Mouse (Mus musculus): Measurements from ENCODE around the gene Stoml2.

The Stoml2 gene

DNA sequence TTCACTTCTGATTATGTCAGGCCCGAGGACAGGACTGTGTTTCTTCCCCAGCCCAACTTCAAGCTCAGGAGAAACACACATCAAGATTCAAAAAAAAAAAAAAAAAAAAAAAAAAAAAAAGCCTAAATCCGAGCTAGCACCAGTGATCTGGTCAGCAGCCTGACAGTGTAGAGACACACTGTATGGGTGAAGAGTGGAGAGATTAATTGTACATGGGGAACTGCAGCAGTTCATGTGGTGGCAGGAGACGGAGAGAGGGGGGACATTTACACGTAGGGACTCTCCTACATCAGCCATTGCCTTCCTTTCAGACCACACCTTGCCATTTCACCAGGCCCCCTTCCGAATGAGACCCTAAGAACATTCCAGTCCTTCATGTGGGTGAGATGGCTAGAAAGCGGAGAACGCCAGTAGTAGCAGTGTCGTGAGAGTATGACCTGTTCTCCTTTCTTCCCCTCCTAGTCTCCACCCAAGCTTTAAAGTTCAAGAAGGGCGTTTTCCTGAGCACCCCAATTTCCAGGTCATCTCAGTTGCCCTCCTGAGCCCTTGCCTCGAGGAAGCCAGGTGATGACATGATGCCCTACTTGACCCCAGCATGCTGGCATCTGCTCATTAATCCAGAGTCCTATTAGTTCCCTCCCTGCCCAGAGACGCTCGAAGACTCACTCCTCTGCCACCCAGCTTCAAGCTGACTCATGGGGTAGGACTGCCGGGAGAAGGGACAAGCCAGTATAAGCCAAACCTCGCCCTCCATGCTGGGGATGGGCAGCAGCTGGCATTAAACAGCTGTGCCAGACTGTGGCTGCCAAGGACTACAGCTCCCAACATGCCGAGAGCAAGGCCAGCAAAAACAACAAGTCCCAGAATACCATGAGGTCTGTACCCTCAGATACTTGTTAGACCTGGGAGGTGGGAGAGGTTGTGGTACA is 7.3 kb upstream of the Stoml2 start:
- DNase-seq (ENCODE audit: low spot score): no peak

DNA sequence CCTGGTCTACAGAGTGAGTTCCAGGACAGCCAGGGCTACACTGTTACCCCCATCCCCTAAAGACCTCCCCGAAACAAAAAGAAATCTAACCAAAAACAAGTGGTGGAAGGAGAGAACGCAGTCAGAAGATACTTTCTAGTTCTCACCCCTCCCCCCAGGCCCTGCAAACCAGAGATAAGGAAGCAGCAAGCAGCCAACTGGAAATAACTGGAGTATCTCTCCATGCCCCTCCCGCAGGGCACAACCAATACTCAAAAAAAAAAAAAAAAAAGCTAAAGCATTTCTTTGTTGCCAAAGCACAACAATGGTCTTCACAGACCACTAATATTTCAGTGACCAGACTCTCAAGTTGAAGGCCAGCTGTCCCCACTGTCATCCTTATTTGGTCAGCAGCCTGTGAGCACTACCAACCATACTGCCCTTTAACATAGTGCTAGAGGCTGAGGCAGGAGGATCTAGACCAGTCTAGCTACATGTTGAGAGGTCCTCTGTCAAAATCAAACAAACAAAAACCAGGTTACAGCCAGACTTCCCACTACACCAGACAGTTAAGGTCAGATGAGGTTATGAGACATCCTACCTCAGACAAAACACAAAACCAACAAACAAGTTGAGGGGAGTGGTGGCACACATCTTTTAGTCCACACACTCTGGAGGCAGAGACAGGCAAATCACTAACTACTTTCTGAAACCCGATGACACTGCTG is 6.5 kb upstream of the Stoml2 start:
- no peak for DNase-seq (ENCODE audit: low spot score)

- DNase-seq (ENCODE audit: low spot score): no peak
Measured at GRCm38 (mm10) chr4:43036356-43036755, 4.8 kb upstream of the Stoml2 start.

GRCm38 (mm10) chr4:43035851-43036250 is 4.3 kb upstream of the Stoml2 start:
- no peak for DNase-seq (ENCODE audit: low spot score)

- DNase-seq (ENCODE audit: low spot score): no peak
Measured at GRCm38 (mm10) chr4:43033481-43033880, 2.0 kb upstream of the Stoml2 start.

DNA sequence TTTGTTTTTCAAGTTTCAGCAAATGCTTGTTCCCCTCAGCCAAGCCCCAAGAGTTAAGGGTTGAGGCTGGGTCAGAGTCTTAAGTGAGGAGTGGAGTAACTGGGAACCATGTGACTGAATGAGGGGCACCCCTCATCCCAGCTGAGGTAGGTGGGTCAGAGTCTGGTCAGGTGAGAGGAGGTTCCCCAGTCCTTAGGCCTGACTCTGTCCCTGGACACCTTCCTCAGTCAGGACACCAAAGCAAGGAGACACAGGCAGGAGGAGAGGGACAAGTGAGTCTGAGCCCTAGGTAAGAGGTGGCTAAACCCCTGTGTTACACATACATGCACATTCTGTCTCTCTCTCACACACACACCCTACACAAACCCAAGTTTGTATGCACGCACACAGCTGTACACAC is 991 bp upstream of the Stoml2 start:
- DNase-seq (ENCODE audit: low spot score): no peak

- DNase-seq (ENCODE audit: low spot score): no peak
Measured at GRCm38 (mm10) chr4:43030780-43031230, 705 bp downstream of the Stoml2 start.

DNA sequence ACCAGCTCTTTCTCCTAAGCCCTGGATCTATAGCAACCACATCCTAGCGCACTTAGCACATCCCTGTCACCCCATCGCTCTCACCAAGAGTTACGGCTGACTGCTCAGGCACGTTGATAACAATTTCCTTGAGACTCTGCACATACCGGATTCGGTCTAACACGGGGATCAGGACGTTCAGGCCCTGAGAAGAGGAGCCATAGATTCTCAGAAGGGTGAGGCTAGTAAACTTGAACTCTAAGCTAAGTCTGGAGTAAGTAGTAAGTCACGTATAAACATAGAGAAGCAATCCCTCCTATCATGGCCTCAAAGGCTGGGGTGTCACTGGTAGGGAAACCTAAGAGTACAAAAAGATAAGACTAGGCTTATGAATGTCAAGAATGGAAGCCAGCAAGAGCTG is 1.2 kb downstream of the Stoml2 start:
- DNase-seq (ENCODE audit: low spot score): no peak

GRCm38 (mm10) chr4:43029749-43030148 is 1.8 kb downstream of the Stoml2 start:
- no peak for DNase-seq (ENCODE audit: low spot score)

DNA sequence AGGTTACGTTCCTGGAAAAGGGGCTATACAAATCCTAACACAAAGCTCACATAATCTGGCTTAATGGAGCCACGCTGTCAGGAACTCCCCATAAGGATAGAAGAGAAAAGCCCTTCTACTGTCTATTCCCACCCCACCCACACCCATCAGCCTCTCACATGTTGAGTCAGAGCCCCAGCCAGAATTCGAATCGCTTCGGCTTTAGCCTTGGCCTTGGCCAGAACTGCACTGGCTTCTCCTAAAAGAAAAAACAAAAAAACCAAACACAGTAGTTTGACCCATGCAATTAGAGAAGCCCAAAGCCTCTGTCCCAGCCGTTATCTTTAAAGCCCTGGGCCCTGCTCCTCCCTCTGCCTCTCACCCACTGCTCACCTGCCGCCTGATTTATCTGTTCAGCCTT is 2.4 kb downstream of the Stoml2 start:
- DNase-seq (ENCODE audit: low spot score): no peak

GRCm38 (mm10) chr4:43025084-43025960 is 6.2 kb downstream of the Stoml2 start, which contains the start of gene Pigo:
Gene Pigo, minus strand, starts transcription at chr4:43025819.
- peak; percentile 89 for DNase-seq (ENCODE audit: low spot score)

GRCm38 (mm10) chr4:43024673-43025072 is 6.8 kb downstream of the Stoml2 start:
- no peak for DNase-seq (ENCODE audit: low spot score)

DNA sequence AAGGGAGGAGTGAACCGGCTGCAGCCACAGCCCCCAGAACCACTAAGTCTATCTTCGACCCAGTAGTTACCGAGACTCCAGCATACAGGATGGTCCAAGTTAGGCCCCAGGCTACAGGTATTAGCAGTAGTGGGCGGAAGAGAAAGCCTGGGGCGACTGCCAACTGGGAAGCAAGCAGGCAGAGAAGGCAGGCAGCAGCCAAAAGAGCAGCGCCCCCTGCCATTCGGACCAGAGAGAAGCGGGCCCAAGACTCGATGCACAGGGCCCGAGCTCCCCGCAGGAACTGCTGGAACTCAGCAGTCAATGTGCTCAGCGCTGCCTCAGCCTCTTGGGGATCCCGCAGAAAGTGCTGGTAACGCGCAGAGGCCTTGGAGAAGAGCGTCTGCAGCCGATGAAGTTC is 10.2 kb downstream of the Stoml2 start:
- DNase-seq (ENCODE audit: low spot score): no peak

GRCm38 (mm10) chr4:43020876-43021275 is 10.6 kb downstream of the Stoml2 start:
- DNase-seq (ENCODE audit: low spot score): no peak

DNA sequence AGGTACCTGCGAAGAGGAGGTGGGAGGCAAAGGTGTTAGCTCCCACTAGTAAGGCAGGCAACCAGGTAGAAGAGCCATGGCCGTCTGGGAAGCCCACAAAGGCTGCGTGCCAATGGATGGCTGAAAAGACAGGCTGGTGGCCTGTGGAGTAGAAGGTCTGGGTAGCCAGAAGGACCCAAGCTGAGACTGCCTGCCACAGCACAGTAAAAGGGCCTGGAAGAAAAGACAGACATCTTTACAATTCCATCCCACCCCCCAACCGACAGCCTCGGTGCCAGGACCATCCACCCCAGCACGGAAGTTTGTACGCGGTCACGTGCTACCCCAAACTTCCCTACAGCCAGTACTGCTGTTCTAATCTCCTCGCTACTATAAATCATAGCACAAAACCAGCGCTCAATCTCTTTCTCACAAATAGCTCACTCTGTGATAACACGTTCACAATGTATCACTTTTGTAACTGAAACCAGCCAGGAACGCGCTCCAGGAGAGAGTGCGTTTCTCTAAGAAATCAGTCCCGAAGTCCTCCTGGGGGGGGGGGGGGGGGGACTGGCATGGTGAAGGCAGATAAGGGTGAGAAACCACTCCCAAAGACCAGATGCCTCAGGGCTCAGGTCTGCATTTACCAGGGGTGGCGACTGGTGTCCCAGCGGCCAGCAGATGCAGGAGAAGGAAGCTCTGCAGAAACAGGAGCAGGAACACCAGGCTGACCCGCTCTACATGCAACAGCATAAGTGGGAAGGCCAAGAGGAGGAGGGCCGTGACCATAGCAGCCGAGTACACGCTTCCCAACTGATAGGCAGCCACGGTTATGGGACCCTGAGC is 11.7 kb downstream of the Stoml2 start:
- DNase-seq (ENCODE audit: low spot score): peak; percentile 75

- DNase-seq (ENCODE audit: low spot score): no peak
Measured at GRCm38 (mm10) chr4:43019176-43019575, 12.3 kb downstream of the Stoml2 start.

DNA sequence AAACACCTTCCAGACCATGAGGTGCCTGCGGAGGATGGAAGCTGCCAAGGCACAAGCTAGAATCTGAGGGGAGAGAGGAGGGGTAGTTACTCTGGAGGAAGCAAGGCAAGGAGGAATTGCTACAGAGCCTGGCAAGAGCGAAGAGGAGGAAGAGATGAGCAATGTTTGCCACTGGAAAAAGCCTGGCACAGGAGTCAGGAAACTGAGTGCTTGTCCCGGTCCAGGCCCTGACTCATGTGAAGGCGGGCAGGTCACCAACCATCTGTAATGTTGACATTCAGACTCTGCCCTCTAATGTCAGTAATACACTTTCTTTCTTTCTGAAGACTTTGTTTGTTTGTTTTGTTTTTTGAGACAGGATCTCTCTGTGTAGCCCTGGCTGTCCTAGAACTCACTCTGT is 13.4 kb downstream of the Stoml2 start:
- DNase-seq (ENCODE audit: low spot score): no peak

- no peak for DNase-seq (ENCODE audit: low spot score)
Measured at GRCm38 (mm10) chr4:43012091-43012490, 19.4 kb downstream of the Stoml2 start.

DNA sequence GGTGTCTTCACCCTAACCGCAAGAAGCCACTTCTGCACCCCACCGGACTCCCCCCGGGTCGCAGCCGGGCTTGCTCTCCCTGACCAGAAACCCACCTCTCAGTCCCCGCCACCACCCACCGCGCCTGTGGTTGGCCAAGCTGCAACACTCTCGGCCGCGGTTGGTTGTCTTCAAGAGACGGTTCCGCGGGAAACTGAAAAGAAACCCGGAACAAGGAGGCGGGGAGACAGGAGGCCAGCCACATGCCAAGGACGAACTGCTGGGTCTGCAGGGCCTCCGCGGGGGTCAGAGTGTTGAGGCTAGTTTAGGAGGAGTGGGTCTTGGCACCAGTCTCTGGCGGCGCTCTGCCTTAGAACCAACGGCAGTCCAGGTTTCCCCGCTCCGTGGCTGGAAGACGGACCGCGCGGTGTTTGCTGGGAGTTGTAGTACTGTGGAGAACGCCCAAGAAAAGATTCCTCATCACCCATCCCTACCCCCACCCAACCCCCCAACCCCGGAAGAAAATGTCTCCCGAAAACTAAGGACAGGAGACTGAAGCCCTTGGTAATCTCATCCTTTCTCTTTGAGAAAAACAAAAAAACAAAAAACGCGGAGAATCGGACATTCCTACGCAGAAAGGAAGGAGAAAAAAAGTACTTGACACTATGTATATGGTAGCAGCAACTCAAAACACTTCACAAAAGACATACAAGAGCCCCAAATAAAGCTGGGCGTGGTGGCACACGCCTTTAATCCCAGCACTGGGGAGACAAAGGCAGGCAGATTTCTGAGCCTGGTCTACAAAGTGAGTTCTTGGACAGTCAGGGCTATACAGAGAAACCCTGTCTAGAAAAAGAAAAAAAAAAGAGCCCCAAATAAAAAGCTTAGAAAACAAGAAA is 21.1 kb downstream of the Stoml2 start, which contains the start of gene Fancg:
Fancg (minus strand) TSS at position 346 of the 878 bp plus-strand sequence.
- DNase-seq (ENCODE audit: low spot score): peak; percentile 86

- no peak for DNase-seq (ENCODE audit: low spot score)
Measured at GRCm38 (mm10) chr4:43005765-43006164, 25.7 kb downstream of the Stoml2 start.
